Mouse (Mus musculus) ES-E14 (cell line): Measurements from ENCODE around the gene P2rx3.

ENCODE experiments used
- CHD2 ChIP-seq: IDR thresholded peaks from 2 replicates; pipeline ENCODE4 v1.6.1; 2014; ENCODE audit warnings: mild to moderate bottlenecking, low read depth, low read length, inconsistent platforms
- MAFK ChIP-seq: IDR thresholded peaks from 2 replicates; pipeline ENCODE4 v1.6.1; 2014; ENCODE audit warnings: mild to moderate bottlenecking, low read depth, low read length, inconsistent platforms; ENCODE audit not compliant: insufficient read depth
- ZNF384 ChIP-seq: IDR thresholded peaks from 2 replicates; pipeline ENCODE4 v1.6.1; 2012; ENCODE audit warnings: low read depth, low read length, inconsistent platforms

DNA sequence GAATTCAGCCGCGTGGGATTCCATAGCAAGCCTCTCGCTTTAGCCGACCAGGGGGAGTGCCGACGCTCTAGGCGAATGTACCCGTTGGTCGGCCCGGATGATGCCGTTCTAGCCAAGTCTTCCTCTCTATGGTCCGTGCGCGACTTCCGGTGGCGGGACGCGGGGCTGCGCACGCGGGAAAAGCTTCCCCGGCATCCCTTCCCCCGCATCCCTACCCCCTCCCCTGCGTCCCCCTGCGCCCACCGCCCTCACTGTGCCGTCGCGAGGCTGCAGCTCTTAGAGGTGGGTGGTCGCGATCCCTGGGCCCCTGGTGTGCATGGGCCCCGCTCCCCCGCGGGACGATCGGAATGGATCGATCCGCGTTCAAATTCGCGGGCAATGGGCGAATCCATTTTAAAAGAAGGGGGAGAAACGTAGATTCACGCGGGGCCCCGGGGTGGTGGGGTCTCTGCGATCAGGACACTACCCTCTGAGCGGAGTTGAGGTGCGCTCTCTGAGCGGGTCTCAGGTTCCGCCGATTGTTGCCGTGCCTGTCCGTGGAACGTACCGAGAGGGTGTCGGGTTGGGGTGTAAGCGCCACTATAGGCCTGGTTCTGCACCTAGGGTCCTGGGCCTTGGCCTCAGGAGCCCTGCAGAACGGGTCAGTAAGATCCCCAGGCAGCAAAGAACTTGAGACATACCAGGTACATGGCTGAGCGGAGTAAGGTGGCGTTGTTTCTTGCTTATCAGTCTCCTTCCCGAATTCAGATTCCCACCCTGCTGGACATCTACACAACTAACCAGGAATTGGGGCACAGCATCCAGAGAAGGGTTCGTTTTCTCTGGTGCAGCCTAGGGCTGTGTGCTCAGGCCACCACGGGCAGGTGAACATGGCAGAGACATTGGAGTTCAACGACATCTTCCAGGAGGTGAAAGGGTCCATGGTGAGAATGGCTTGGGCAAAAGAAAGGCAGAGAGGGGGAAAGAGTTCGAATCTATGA, at the start of gene P2rx3, which contains the start of gene Ssrp1:
- TF ChIP-seq CHD2 (no peak), MAFK (no peak), ZNF384 (no peak)
